Mouse (Mus musculus): ENCODE measurements around the gene Trim17.

- TF ChIP-seq CTCF (IDR thresholded peaks at IDR 0.05; ENCODE audit: insufficient read depth, low read depth, low read length) (no peak), POLR2A (IDR thresholded peaks at IDR 0.05; ENCODE audit: insufficient read depth, low read depth, low read length) (no peak)
These were observed 6.5 kb upstream of the Trim17 start for GRCm38 (mm10) chr11:58947798-58948528.
